Mouse (Mus musculus) CD4-positive helper T cell, adult 2 months (primary cell): ENCODE results near the gene Hsd17b12.

Experiments used
- DNase-seq: peaks from one replicate; pipeline ENCODE4 v3.0.0-alpha.2; 2012; ENCODE audit warnings: low read depth, missing footprints, low spot score

Hsd17b12 gene

DNA sequence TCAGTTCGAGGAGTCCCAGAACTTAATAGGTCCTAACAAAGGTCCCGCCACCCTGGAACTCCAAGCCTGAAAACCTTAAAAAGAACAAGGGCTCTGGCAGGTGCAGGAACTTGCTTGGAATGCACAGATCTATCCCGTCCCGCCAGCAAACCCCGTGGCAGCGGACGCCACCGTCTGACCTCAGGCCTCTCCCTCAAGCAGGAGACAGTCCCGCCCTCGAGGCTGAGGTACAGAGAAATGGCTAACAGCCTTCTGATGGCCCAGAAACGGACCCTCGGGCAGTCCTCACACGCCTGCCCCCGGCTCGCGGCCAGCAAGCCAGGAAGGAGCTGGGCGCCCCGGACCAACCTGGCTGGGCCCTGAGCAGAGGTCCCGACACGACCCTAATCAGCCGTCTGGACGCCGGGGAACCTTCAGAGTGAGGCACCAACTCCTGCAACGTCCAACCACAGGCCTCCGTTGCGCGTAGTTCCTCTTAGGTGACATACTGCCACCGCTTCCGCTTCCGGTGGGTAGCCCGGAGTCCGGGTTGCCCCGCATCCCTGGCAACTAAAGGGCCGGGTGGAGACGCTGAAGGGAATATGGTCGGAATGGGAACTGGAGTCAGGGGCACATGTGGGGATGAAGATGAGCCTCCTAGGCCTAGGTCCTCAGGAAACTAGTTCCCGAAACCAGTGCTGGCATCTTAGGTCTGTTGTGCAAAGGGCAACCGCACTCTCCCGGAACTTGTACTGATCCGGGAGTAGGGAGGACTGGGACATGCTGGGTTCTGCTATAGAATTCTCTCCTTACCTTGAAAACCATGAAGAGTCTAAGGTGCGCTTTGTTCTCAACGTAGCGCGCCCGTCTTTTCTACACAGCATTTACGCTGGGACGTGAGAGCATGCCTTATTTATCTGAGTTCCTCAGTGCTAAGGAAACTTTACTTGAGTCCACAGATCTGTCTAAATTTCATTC, 147.2 kb downstream of the Hsd17b12 start, which contains the start of gene Alkbh3:
Gene Alkbh3 (minus strand): TSS at position 473 of the 957 bp plus-strand sequence.
- DNase-seq, result peak; percentile 93

DNA sequence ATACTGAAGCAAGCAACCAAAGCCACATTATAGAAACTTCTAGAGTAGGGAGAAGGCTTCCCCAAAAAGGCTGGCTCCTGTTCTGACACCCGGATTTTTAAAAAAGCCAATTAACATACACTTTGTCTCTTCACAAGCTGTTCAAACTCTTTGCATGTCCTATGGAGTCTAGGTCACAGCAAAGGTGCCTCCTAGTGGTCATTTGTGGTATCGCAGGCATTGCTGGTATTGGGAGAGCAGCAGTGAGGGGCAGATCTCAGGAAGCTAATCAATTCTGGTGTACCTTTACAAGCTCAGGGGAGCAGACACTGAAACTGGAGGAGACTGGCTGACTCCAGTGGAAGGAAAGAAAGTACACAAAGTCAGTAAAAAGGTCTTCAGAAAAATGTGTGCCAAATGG, 155.4 kb downstream of the Hsd17b12 start:
- DNase-seq, result peak; percentile 65

DNA sequence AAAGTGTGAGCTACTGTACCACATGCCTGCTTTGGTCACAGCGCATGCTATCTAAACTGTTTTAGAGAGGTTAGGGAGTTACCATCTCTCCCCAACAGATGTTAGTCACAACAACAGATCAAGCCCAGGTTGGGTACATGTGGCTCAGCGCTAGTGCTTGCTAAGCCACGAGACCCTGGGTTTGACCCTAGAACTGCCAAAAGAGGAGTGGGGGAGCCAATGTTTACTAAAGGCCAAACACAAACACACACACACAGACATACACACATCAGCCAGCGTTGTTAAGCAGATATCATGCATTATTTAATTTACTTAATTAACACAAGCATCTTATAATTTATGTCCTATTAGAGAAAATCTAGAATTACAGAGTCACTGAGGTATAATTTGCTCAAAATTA, 155.8 kb downstream of the Hsd17b12 start:
- DNase-seq, result no peak

DNA sequence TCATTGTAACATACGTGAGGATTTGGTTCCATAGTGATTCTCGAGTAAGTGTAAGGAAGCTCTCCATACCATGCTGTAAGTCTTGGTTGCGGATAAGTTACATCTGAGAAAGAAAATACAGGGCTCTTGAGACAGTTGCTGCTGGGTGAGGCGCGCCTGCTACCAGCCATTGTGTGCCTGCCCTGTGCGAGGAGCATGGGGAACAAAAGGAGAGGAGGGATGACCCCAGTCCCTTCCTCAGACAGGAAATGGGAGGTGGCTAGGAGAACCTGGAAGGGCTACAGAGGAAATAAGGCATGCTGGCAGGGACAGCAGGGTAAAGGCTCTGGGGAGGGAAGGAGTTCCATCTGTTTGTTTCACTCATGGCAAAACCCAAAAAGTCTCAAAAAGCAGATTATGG, 156.4 kb downstream of the Hsd17b12 start:
- DNase-seq, result no peak

DNA sequence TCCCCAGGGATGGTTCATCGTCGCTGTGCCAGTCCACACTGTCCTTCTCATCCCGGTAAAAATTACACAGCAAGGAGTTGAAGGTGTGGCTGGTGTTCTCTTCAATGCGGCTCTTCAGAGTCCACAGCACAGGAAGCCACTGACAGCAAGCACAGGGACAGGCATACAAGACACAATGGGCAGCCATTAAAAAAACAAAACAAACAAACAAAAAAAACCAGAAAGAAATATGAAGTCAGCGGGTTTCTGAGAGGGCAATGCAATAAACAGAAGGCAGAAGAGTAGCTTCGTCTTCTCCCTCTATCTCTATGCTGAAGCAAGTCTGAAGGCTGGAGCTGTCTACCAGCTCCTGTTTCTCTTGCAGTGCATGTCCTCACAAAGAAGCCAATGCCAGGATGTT, 161.5 kb downstream of the Hsd17b12 start, which contains the start of gene Gm27027:
Gene Gm27027 (minus strand): TSS at position 101 of the 400 bp plus-strand sequence.
- DNase-seq, result no peak

DNA sequence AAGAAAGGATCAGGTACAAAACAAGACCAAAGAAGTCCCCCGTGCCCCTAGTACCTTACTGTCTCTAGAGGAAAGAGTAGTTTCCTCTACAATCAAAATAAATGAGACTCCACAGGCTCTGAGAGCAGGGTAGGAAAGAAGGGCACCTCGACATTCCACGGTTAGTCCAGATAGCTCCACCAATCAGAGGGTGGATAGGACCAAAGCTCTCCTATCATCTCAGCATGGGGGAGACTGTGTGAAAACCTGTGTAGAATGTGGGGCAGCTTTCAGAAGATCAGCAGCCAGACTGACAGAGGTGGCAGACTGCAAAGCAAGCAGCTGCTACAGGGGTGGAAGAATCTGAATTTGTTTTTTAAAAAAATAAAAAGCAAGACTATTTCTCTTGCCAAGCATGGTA, 165.0 kb downstream of the Hsd17b12 start:
- DNase-seq, result no peak

DNA sequence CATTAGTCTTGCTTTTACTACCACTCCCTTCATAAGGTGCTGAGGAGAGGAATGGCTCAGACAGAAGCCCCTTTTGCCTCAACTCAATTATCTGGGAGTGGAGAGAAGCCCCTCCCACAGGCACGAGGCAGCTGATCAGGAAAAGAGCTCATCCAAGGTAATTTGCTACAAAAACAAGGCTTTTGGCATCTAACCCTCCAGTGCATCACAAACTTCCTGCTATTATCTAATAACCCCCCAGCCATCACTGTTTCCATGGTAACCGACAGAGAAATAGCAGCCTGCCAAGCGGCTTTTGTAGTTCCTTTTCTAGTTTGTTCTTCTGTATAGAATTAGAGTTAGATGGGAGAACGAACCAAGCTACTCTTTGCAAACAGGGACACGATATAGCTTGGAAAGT, 165.5 kb downstream of the Hsd17b12 start:
- no peak for DNase-seq

DNA sequence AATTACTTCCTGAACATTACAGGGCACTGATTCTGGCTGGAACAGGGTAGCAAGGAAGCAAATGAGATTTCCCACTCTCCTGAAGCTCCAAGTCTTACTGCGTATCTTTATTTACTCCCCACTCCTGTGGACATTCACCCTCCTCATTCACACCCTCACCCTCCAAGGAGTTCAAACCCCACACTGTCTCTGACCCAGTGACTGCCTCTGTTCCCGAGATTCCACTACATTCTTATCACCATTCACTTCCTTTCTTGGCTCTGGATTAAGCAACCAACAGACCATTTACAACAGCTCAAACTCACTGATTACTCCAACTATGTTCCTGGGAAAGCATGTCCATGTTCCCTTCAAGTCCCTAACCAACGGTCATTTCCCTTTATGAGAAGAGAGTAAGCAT, 166.4 kb downstream of the Hsd17b12 start:
- no peak for DNase-seq

DNA sequence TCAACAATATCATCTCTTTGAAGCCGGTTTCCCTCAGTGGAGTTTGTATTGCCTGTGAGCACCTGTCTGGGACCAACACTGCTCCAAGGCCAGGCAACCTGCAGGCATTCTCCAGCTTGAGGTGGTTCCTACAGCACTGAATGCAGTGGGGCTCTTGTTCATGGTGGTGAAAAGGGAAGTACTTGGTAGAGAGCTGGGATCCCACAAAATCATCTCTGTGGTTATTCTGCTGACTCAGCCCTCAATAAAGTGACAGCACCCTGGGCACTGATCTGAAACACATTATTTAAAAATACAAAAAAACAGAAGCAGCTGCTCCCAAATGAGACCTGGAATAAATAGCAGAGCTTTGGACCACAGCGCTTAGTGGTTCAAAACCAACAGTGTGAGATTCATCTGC, 169.3 kb downstream of the Hsd17b12 start:
- no peak for DNase-seq
